Mouse (Mus musculus): ENCODE measurements around the gene Dnase1l2. TPM values are rescaled to one million over a fixed set of nuclear protein-coding genes. Genes with fewer than 3 reads are reported as not detected.
A peak's percentile ranks its signal among the peaks of the same experiment; 100 is the strongest.

The Dnase1l2 gene
- total RNA-seq (2021): 10 to 100 TPM; 11.0 to 14.2 TPM

- DNase-seq: no peak
These were observed at the start of gene Dnase1l2 for GRCm38 (mm10) chr17:24442632-24443155. Gene Dnase1l2, minus strand, starts transcription at chr17:24443105.

GRCm38 (mm10) chr17:24490399-24490798 is 47.5 kb upstream of the Dnase1l2 start:
- DNase-seq: no peak

GRCm38 (mm10) chr17:24489265-24490030 is 46.5 kb upstream of the Dnase1l2 start:
- DNase-seq: no peak

- DNase-seq: no peak
These were observed 45.9 kb upstream of the Dnase1l2 start for GRCm38 (mm10) chr17:24488662-24489264.

- DNase-seq: no peak
These were observed 45.3 kb upstream of the Dnase1l2 start, which contains the start of gene Caskin1 for GRCm38 (mm10) chr17:24488186-24488661. Gene Caskin1, plus strand, starts transcription at chr17:24488601.

GRCm38 (mm10) chr17:24485090-24485860 is 42.4 kb upstream of the Dnase1l2 start:
- no peak for DNase-seq

- no peak for DNase-seq
These were observed 40.6 kb upstream of the Dnase1l2 start for GRCm38 (mm10) chr17:24483495-24483894.

- no peak for DNase-seq
These were observed 38.3 kb upstream of the Dnase1l2 start for GRCm38 (mm10) chr17:24481027-24481815.

- no peak for DNase-seq
These were observed 37.4 kb upstream of the Dnase1l2 start for GRCm38 (mm10) chr17:24480201-24480826.

- no peak for DNase-seq
These were observed 36.5 kb upstream of the Dnase1l2 start for GRCm38 (mm10) chr17:24479431-24479830.

- peak; percentile 98 for DNase-seq
These were observed 35.9 kb upstream of the Dnase1l2 start, which contains the start of gene Mlst8 for GRCm38 (mm10) chr17:24478663-24479380. Gene Mlst8, minus strand, starts transcription at chr17:24479078.

- DNase-seq: no peak
These were observed 35.2 kb upstream of the Dnase1l2 start for GRCm38 (mm10) chr17:24477985-24478600.

- DNase-seq: no peak
These were observed 34.4 kb upstream of the Dnase1l2 start for GRCm38 (mm10) chr17:24477053-24477984.

- DNase-seq: no peak
These were observed 33.3 kb upstream of the Dnase1l2 start for GRCm38 (mm10) chr17:24476022-24476776.

- DNase-seq: no peak
These were observed 32.7 kb upstream of the Dnase1l2 start for GRCm38 (mm10) chr17:24475586-24475985.

GRCm38 (mm10) chr17:24474557-24474956 is 31.7 kb upstream of the Dnase1l2 start:
- peak; percentile 66 to 71 for DNase-seq

GRCm38 (mm10) chr17:24473612-24474275 is 30.8 kb upstream of the Dnase1l2 start, which contains the start of gene Bricd5:
Gene Bricd5, plus strand, starts transcription at chr17:24473884.
- no peak for DNase-seq
